Mouse (Mus musculus) forebrain, postnatal 0 days (tissue): ENCODE measurements around the gene Eif2ak4. TPM values are rescaled to one million over a fixed set of nuclear protein-coding genes. Genes with fewer than 3 reads are reported as not detected.
A peak's percentile ranks its signal among the peaks of the same experiment; 100 is the strongest.

Experiments used
- ATAC-seq: fragments of 200-750 bp; cut with Nextera tagmentation; 2 replicates; pipeline ENCODE4 v1.8.0; 2017; ENCODE audit warnings: mild to moderate bottlenecking, moderate library complexity
- DNase-seq: peaks from one replicate; pipeline ENCODE4 v3.0.0-alpha.2; 2015
- H3K27ac ChIP-seq: fragments of 300-500 bp; sonication (generic); 2 replicates; pipeline ENCODE4 v1.5.1; 2014; ENCODE audit warnings: low read depth, mild to moderate bottlenecking, antibody characterized with exemption, low read length, moderate library complexity, mixed read lengths
- H3K27me3 ChIP-seq: fragments of 300-500 bp; sonication (generic); 2 replicates; pipeline ENCODE4 v1.6.1; 2014; ENCODE audit warnings: mild to moderate bottlenecking, low read length, mixed read lengths; ENCODE audit not compliant: insufficient read depth
- H3K36me3 ChIP-seq: fragments of 300-500 bp; sonication (generic); 2 replicates; pipeline ENCODE4 v1.6.1; 2014; ENCODE audit warnings: mild to moderate bottlenecking, moderate library complexity; ENCODE audit not compliant: insufficient read depth
- H3K4me1 ChIP-seq: fragments of 300-500 bp; sonication (generic); 2 replicates; pipeline ENCODE4 v1.6.1; 2014; ENCODE audit warnings: antibody characterized with exemption; ENCODE audit not compliant: insufficient read depth
- H3K4me2 ChIP-seq: fragments of 300-500 bp; sonication (generic); 2 replicates; pipeline ENCODE4 v1.6.1; 2014; ENCODE audit warnings: low read depth, mild to moderate bottlenecking, moderate library complexity
- H3K4me3 ChIP-seq: fragments of 300-500 bp; sonication (generic); 2 replicates; pipeline ENCODE4 v1.5.1; 2014; ENCODE audit warnings: low read depth, low read length, mixed read lengths
- H3K9ac ChIP-seq: fragments of 300-500 bp; sonication (generic); 2 replicates; pipeline ENCODE4 v1.6.1; 2014; ENCODE audit warnings: mild to moderate bottlenecking
- H3K9me3 ChIP-seq: fragments of 300-500 bp; sonication (generic); 2 replicates; pipeline ENCODE4 v1.6.1; 2016; ENCODE audit warnings: low read length
- CTCF ChIP-seq: sonication (generic); IDR thresholded peaks from 2 replicates; pipeline ENCODE4 v1.5.1; 2016; ENCODE audit warnings: antibody characterized with exemption, control low read depth, low read depth
- WGBS: fragments of 180-500 bp; shearing (Covaris S2); extraction: QIAGEN DNeasy Blood & Tissue Kit; methylation state at CpG from one replicate; pipeline ENCODE4 v1.1.7; 2014; 5-methylcytosine and 5-hydroxymethylcytosine counted together
- polyA plus RNA-seq: library from polyadenylated mRNA; unstranded; fragments of >200 nt; fragmentation: Nextera tagmentation; extraction: Ambion mirVana; gene quantifications from 2 replicates; pipeline ENCODE4 v1.2.1, GENCODE M21; 2015
- total RNA-seq: library from RNA; depleted of rRNA; stranded (reverse); fragments of >200 nt; gene quantifications from 2 replicates; pipeline ENCODE4 v1.2.3, GENCODE M21; 2014

The Eif2ak4 gene
- total and polyA plus RNA-seq, 2 experiments from 2014 or later, result 6.2 to 16.4 TPM

GRCm38 (mm10) chr2:118463480-118463879, 75.1 kb downstream of the Eif2ak4 start:
- H3K36me3 ChIP-seq, result peaks cover 56% of the 10 kb centered on the region

DNA sequence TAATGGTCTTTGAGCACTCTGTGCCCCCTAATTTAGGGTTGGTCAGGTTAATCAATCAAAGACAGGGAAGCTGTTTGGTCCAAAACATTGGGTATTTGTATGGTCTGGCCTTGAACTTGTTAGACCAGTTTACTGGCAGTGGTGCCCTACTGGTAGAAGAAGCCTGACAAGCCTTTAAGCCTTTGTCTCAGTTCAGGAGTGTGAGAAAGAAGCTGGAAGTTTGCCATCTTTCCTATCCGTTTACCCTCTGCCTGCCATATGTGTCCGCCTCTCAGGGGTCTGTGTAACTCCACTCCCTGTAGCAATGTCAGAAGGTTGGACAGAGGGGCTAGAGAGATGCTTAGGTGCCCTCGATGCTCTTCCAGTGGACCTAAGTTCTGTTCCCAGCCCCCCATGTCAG, 76.0 kb downstream of the Eif2ak4 start:
- Histone ChIP-seq H3K36me3 (peaks cover 57% of the 10 kb centered on the region), H3K9me3 (no peaks in the 10 kb centered on the region), H3K4me3 (no peak overlapping the region), H3K27ac (no peak overlapping the region), H3K4me1 (no peaks in the 10 kb centered on the region), H3K27me3 (no peaks in the 10 kb centered on the region), H3K9ac (no peak overlapping the region), H3K4me2 (no peak overlapping the region)
- 63% methylated on average over 3 of the region's 3 CpGs for WGBS
- no peak for DNase-seq
- TF ChIP-seq CTCF, result no peak
- no peak for ATAC-seq

More at GRCm38 (mm10) chr2:118463480-118463879, 75.1 kb downstream of the Eif2ak4 start:
- no peak overlapping the region for H3K27ac ChIP-seq
- no peak overlapping the region for H3K4me3 ChIP-seq
- DNase-seq (no peak), ATAC-seq (no peak)
- no peak overlapping the region for H3K4me2 ChIP-seq
- 87% methylated on average over 5 of the region's 5 CpGs for WGBS
- no peaks in the 10 kb centered on the region for H3K27me3 ChIP-seq
- no peak for TF ChIP-seq CTCF
- H3K9me3 ChIP-seq, result no peaks in the 10 kb centered on the region
- H3K9ac ChIP-seq, result no peak overlapping the region
- no peaks in the 10 kb centered on the region for H3K4me1 ChIP-seq

DNA sequence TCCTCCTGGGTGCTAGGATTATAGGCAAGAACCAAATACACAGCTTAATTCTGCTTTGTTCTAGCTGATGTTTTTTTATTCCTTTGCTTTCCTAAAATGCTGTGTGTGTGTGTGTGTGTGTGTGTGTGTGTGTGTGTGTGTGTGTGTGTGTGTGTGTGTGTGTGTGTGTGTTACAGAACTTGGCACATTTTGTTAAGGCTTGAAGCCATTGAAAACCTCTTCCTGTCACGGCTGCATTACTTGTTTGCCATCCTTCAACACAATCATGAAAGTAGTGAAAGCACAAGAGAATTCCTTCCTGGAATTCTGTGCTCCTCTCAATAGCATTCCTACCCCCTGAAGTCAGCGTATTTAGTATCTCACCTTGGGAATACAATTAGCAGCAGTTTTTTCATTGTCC, 77.5 kb downstream of the Eif2ak4 start:
- Histone ChIP-seq H3K27ac (no peak overlapping the region), H3K4me2 (no peak overlapping the region), H3K4me3 (no peak overlapping the region), H3K9me3 (no peaks in the 10 kb centered on the region), H3K27me3 (no peaks in the 10 kb centered on the region), H3K9ac (no peak overlapping the region), H3K36me3 (peaks cover 72% of the 10 kb centered on the region), H3K4me1 (no peaks in the 10 kb centered on the region)
- DNase-seq, result no peak
- TF ChIP-seq CTCF, result no peak
- no peak for ATAC-seq
- WGBS, result 41% methylated on average over 2 of the region's 2 CpGs

DNA sequence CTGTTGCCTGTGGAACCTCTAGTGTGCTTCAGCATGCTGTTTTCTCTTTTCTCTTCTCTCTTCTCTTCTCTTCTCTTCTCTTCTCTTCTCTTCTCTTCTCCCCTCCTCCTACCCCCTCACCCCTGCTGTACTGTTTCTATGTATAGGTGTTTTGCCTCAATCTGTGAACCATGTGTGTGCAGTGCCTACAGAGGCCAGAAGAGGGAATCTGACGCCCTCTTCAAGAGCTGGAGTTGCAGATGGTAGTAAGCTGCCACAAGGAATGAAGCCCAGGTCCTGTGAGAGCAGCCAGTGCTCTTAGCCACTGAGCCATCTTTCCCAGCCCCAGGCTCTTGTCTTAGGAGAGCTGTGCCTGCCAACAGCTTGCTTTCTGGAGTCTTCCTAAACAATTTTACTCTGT, 78.2 kb downstream of the Eif2ak4 start:
- Histone ChIP-seq H3K9ac (no peak overlapping the region), H3K27ac (no peak overlapping the region), H3K4me2 (no peak overlapping the region), H3K4me3 (no peak overlapping the region), H3K9me3 (no peaks in the 10 kb centered on the region), H3K36me3 (peaks cover 73% of the 10 kb centered on the region), H3K27me3 (no peaks in the 10 kb centered on the region), H3K4me1 (no peaks in the 10 kb centered on the region)
- DNase-seq (no peak), ATAC-seq (0 out of 2 replicates have a peak, but pooled peaks have one; percentile 18)
- TF ChIP-seq CTCF, result peak; percentile 33; the same call in 1 of the 2 replicates
- WGBS, result 44% methylated on average over 1 of the region's 1 CpGs

GRCm38 (mm10) chr2:118468354-118468753, 79.9 kb downstream of the Eif2ak4 start:
- H3K36me3 ChIP-seq, result peaks cover 76% of the 10 kb centered on the region
- no peak for TF ChIP-seq CTCF
- H3K9me3 ChIP-seq, result no peaks in the 10 kb centered on the region
- no peaks in the 10 kb centered on the region for H3K27me3 ChIP-seq
- DNase-seq, result no peak
- H3K4me3 ChIP-seq, result no peak overlapping the region
- H3K9ac ChIP-seq, result no peak overlapping the region
- no peaks in the 10 kb centered on the region for H3K4me1 ChIP-seq
- H3K27ac ChIP-seq, result no peak overlapping the region
- ATAC-seq, result no peak
- H3K4me2 ChIP-seq, result no peak overlapping the region

DNA sequence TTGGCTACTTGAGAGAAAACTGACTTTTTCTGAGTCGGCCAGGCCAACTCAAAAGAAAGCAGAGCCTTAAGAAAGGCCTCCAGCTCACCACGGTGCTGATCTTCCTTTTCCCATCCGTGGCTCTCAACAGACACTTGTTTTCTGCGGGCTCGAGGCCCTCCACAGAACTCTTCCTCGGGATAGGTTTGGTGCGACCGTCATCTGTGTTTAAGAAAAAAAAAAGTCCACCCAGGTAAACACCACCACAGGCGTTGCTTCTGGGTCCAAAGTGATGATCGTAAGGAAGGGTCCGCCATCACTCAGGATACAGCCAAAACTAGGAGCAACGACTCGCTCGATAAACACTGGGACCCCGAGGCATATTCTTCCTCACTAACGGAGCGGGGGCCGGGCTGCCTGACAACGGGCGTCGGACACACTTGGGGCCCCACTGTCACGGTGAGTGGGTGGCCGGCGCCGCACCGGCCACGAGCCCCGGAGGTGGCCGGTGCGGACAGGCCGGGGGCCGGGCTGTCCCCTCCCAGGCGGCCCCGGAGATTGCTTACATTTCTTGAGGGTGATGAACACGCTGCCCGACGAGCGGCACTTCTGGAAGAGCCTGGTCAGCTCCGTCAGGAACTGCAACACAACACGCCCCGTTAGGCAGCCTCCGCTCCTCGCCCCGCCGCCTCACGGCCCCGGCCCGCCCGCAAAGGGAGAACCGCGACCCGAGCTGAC, 90.6 kb downstream of the Eif2ak4 start:
- H3K27ac ChIP-seq, result peak overlapping the region; percentile 78
- no peaks in the 10 kb centered on the region for H3K27me3 ChIP-seq
- H3K36me3 ChIP-seq, result peaks cover 24% of the 10 kb centered on the region
- H3K4me2 ChIP-seq, result peak overlapping the region; percentile 81
- WGBS, result 2% methylated on average over 52 of the region's 52 CpGs
- peak overlapping the region; percentile 94 for H3K4me3 ChIP-seq
- TF ChIP-seq CTCF, result no peak
- no peaks in the 10 kb centered on the region for H3K9me3 ChIP-seq
- DNase-seq, result no peak
- peak; percentile 68 for ATAC-seq
- peak overlapping the region; percentile 87 for H3K9ac ChIP-seq
- peaks cover 4% of the 10 kb centered on the region; the same call in 1 of the 2 replicates for H3K4me1 ChIP-seq

GRCm38 (mm10) chr2:118479550-118479909, 91.1 kb downstream of the Eif2ak4 start, which contains the start of gene Srp14:
TSS of gene Srp14 (minus strand) at chr2:118479711.
- WGBS, result under 1% methylated on average over 35 of the region's 35 CpGs
- TF ChIP-seq CTCF, result peak; percentile 36; the same call in 1 of the 2 replicates

More at GRCm38 (mm10) chr2:118479550-118479909, 91.1 kb downstream of the Eif2ak4 start, which contains the start of gene Srp14:
- Histone ChIP-seq H3K27ac (peak within 1 kb of the TSS; percentile 78), H3K27me3 (no peaks in the 10 kb centered on the region), H3K36me3 (peaks cover 19% of the 10 kb centered on the region), H3K4me3 (peak within 1 kb of the TSS; percentile 94), H3K9me3 (no peaks in the 10 kb centered on the region), H3K4me2 (peak within 1 kb of the TSS; percentile 81), H3K9ac (peak within 1 kb of the TSS; percentile 87), H3K4me1 (peaks cover 4% of the 10 kb centered on the region; the same call in 1 of the 2 replicates)
- ATAC-seq (peak; percentile 99), DNase-seq (peak; percentile 97)
